29 mouse cellular contexts compared by ENCODE assay signal in genomic region chr9:94101958-94102357, GRCm38 (mm10).
DNase-seq lines count a peak whose midpoint lies in the region; ATAC-seq and TF ChIP-seq lines count a peak whose summit lies in the region.
"Had no signal": no experiment of that assay in that cellular context is flagged by ENCODE, and none has a peak within 500 bp of the region (broad histone marks: within the 10 kb centered on the region; RNA-seq: fewer than 3 reads in every experiment).

No protein-coding gene starts in this region.

- no peak overlapping the region for H3K27ac ChIP-seq in kidney, embryonic 14.5 days (ENCODE audit: low read depth, low read length)
- H3K27ac ChIP-seq in kidney, postnatal 0 days: no peak overlapping the region
- H3K27ac ChIP-seq: embryonic facial prominence, embryonic 13.5 days; embryonic facial prominence, embryonic 15.5 days; forebrain, embryonic 10.5 days; forebrain, embryonic 12.5 days had no signal

- no peaks in the 10 kb centered on the region; the same call in 1 of the 2 replicates for H3K4me1 ChIP-seq in kidney, embryonic 14.5 days (ENCODE audit: control insufficient read depth, insufficient read depth, low read length)
- H3K4me1 ChIP-seq in kidney, postnatal 0 days (replicated peaks; ENCODE audit: insufficient read depth, low read length): no peaks in the 10 kb centered on the region
- H3K4me1 ChIP-seq: embryonic facial prominence, embryonic 13.5 days; embryonic facial prominence, embryonic 15.5 days; forebrain, embryonic 10.5 days; forebrain, embryonic 12.5 days had no signal

- H3K4me3 ChIP-seq in kidney, embryonic 14.5 days (ENCODE audit: low read length): no peak overlapping the region
- H3K4me3 ChIP-seq in kidney, postnatal 0 days (replicated peaks; ENCODE audit: low read depth, low read length): no peak overlapping the region
- H3K4me3 ChIP-seq: embryonic facial prominence, embryonic 13.5 days; embryonic facial prominence, embryonic 15.5 days; erythroblast, embryonic 14.5 days; forebrain, embryonic 10.5 days; forebrain, embryonic 12.5 days had no signal

- no peak for DNase-seq in frontal cortex, adult 2 months (ENCODE audit: extremely low spot score in 1 of 2, low spot score in 1 of 2)
- DNase-seq in kidney, postnatal 25 days: no peak
- DNase-seq in kidney, postnatal 0 days (ENCODE audit: low spot score): peak; percentile 37
- DNase-seq in kidney, adult 9 months: no peak
- DNase-seq in retina, postnatal 1 day: peak; percentile 4
- no peak for DNase-seq in retina, embryonic 14.5 days (ENCODE audit: low spot score)
- DNase-seq: adrenal gland, adult 8-10 months; adrenal gland, postnatal 14 days; adrenal gland, postnatal 36 days; B cell, adult 2 months; cerebellum, adult 11-12 months; cerebellum, adult 2 months; cerebellum, adult 9-10 months; cerebellum, postnatal 10 days; cerebellum, postnatal 36 days; embryo, embryonic 11 days had no signal

- H3K9ac ChIP-seq in kidney, embryonic 14.5 days (ENCODE audit: low read depth, low read length): no peak overlapping the region
- no peak overlapping the region for H3K9ac ChIP-seq in kidney, postnatal 0 days (ENCODE audit: low read depth, low read length)
- H3K9ac ChIP-seq: embryonic facial prominence, embryonic 13.5 days; embryonic facial prominence, embryonic 15.5 days; forebrain, embryonic 12.5 days had no signal

- H3K4me2 ChIP-seq in kidney, embryonic 14.5 days (replicated peaks; ENCODE audit: low read depth, low read length): no peak overlapping the region
- H3K4me2 ChIP-seq in kidney, postnatal 0 days (ENCODE audit: low read length): no peak overlapping the region
- H3K4me2 ChIP-seq: embryonic facial prominence, embryonic 13.5 days; embryonic facial prominence, embryonic 15.5 days; forebrain, embryonic 12.5 days had no signal

- no peaks in the 10 kb centered on the region for H3K36me3 ChIP-seq in kidney, embryonic 14.5 days (ENCODE audit: control insufficient read depth, insufficient read depth, low read length)
- H3K36me3 ChIP-seq in kidney, postnatal 0 days (ENCODE audit: insufficient read depth, low read length): no peaks in the 10 kb centered on the region
- H3K36me3 ChIP-seq: embryonic facial prominence, embryonic 13.5 days; embryonic facial prominence, embryonic 15.5 days; forebrain, embryonic 10.5 days; forebrain, embryonic 12.5 days; G1E had no signal

- no peak for TF ChIP-seq CTCF in kidney, postnatal 0 days (IDR thresholded peaks at IDR 0.05; ENCODE audit: low read depth)

- no peaks in the 10 kb centered on the region for H3K9me3 ChIP-seq in kidney, embryonic 14.5 days (ENCODE audit: control insufficient read depth, low read length)
- H3K9me3 ChIP-seq in kidney, postnatal 0 days (replicated peaks; ENCODE audit: low read length): no peaks in the 10 kb centered on the region
- H3K9me3 ChIP-seq: embryonic facial prominence, embryonic 13.5 days; embryonic facial prominence, embryonic 15.5 days; forebrain, embryonic 10.5 days; forebrain, embryonic 12.5 days had no signal

- ATAC-seq in frontal cortex, adult (ENCODE audit: low TSS enrichment): peak; percentile 34; the same call in 1 of the 2 replicates
- ATAC-seq in kidney, embryonic 14.5 days (ENCODE audit: low FRiP score, low TSS enrichment): peak; percentile 47; the same call in 1 of the 2 replicates
- no peak; the same call in 1 of the 2 replicates for ATAC-seq in kidney, postnatal 0 days (replicated peaks; ENCODE audit: low FRiP score, low read depth)
- ATAC-seq: activated CD4-positive, CD25-positive, alpha-beta regulatory T cell, adult 4 months; CD4-positive, CD25-positive, alpha-beta regulatory T cell, adult 4 months; forebrain, embryonic 14.5 days; Patski had no signal

- no peaks in the 10 kb centered on the region for H3K27me3 ChIP-seq in kidney, embryonic 14.5 days (ENCODE audit: control insufficient read depth, insufficient read depth, low read length)
- no peaks in the 10 kb centered on the region for H3K27me3 ChIP-seq in kidney, postnatal 0 days (ENCODE audit: insufficient read depth, low read length)
- H3K27me3 ChIP-seq: CH12.LX; embryonic facial prominence, embryonic 13.5 days; embryonic facial prominence, embryonic 15.5 days; forebrain, embryonic 12.5 days; Patski had no signal

- 23% methylated on average over 3 of the region's 3 CpGs for WGBS in kidney, embryonic 14.5 days
- WGBS in kidney, postnatal 0 days: 21% methylated on average over 3 of the region's 3 CpGs

Comparison
In these comparisons a context has a peak if more than half of its experiments do, and no peak if none do; other contexts are left out.
1. DNase-seq: peak in kidney, postnatal 0 days (single experiment) and retina, postnatal 1 day (single experiment); none in frontal cortex, adult 2 months (0 of 2), kidney, postnatal 25 days (0 of 2), kidney, adult 9 months (single experiment) and retina, embryonic 14.5 days (single experiment).